Mouse (Mus musculus): ENCODE measurements around the gene Hbp1.

- TF ChIP-seq CTCF (IDR thresholded peaks at IDR 0.05; ENCODE audit: extremely low read depth, insufficient read depth, insufficient read length, insufficient replicate concordance) (no peak), POLR2A (IDR thresholded peaks at IDR 0.05; ENCODE audit: low read depth, low read length) (no peak)
Measured at GRCm38 (mm10) chr12:31882736-31883135, 67.6 kb downstream of the Hbp1 start.

Measured in spleen, adult 2 months (tissue).